Mouse (Mus musculus) kidney, adult 10 weeks (tissue): ENCODE measurements around the gene Usp17lc. TPM values are rescaled to one million over a fixed set of nuclear protein-coding genes. Genes with fewer than 3 reads are reported as not detected.

Experiments used
- polyA plus RNA-seq: library from polyadenylated mRNA; stranded (reverse); fragments of 350-450 nt; fragmentation: Illumina TruSeq; extraction: RNeasy Lipid Tissue Mini Kit (QIAGEN cat#74804); gene quantifications from one replicate; pipeline ENCODE4 v1.2.3, GENCODE M21; 2014; ENCODE audit warnings: low read depth, low replicate concordance

The Usp17lc gene
- not detected for polyA plus RNA-seq

GRCm38 (mm10) chr7:103414772-103415171 lies at the start of gene Usp17lc:
Gene Usp17lc, plus strand, starts transcription at chr7:103415072.

GRCm38 (mm10) chr7:103386077-103386476 lies 28.8 kb upstream of the Usp17lc start, which contains the start of gene Olfr603:
Gene Olfr603, minus strand, starts transcription at chr7:103386177.

GRCm38 (mm10) chr7:103445339-103445738 lies 30.5 kb downstream of the Usp17lc start, which contains the start of gene Olfr605:
Gene Olfr605, minus strand, starts transcription at chr7:103445439.

GRCm38 (mm10) chr7:103448746-103449145 lies 33.9 kb downstream of the Usp17lc start, which contains the start of gene Olfr606:
Gene Olfr606, plus strand, starts transcription at chr7:103449046.

Other genes with a start within 250 kb of the Usp17lc start
- gene Olfr591, start 236.7 kb upstream of the Usp17lc start, polyA plus RNA-seq = not detected
- not detected for gene Olfr592, start 230.3 kb upstream of the Usp17lc start, polyA plus RNA-seq
- not detected for gene Olfr593, start 203.2 kb upstream of the Usp17lc start, polyA plus RNA-seq
- gene Olfr594, start 198.1 kb upstream of the Usp17lc start, polyA plus RNA-seq = not detected
- not detected for gene Usp17ld, start 162.6 kb upstream of the Usp17lc start, polyA plus RNA-seq
- not detected for gene Olfr596, start 109.4 kb upstream of the Usp17lc start, polyA plus RNA-seq
- not detected for gene Olfr597, start 98.8 kb upstream of the Usp17lc start, polyA plus RNA-seq
- gene Olfr598, start 91.5 kb upstream of the Usp17lc start, polyA plus RNA-seq = not detected
- gene Olfr599, start 79.2 kb upstream of the Usp17lc start, polyA plus RNA-seq = not detected
- gene Olfr600, start 65.4 kb upstream of the Usp17lc start, polyA plus RNA-seq = not detected
- not detected for gene Olfr601, start 52.4 kb upstream of the Usp17lc start, polyA plus RNA-seq
- gene Olfr603, start 28.9 kb upstream of the Usp17lc start, polyA plus RNA-seq = not detected
- gene Olfr605, start 30.4 kb downstream of the Usp17lc start, polyA plus RNA-seq = not detected
- gene Olfr606, start 34.0 kb downstream of the Usp17lc start, polyA plus RNA-seq = not detected
- gene Olfr607, start 49.1 kb downstream of the Usp17lc start, polyA plus RNA-seq = not detected
- gene Olfr608, start 54.8 kb downstream of the Usp17lc start, polyA plus RNA-seq = not detected
- gene Olfr609, start 83.0 kb downstream of the Usp17lc start, polyA plus RNA-seq = not detected
- gene Olfr610, start 97.0 kb downstream of the Usp17lc start, polyA plus RNA-seq = not detected
- gene Olfr611, start 105.8 kb downstream of the Usp17lc start, polyA plus RNA-seq = not detected
- gene Olfr612, start 127.6 kb downstream of the Usp17lc start, polyA plus RNA-seq = not detected
- not detected for gene Olfr613, start 133.0 kb downstream of the Usp17lc start, polyA plus RNA-seq
- gene Olfr615, start 141.0 kb downstream of the Usp17lc start, polyA plus RNA-seq = not detected
- not detected for gene Olfr616, start 154.1 kb downstream of the Usp17lc start, polyA plus RNA-seq
- gene Olfr617, start 158.0 kb downstream of the Usp17lc start, polyA plus RNA-seq = not detected
- not detected for gene Olfr618, start 175.0 kb downstream of the Usp17lc start, polyA plus RNA-seq
- not detected for gene Olfr619, start 185.5 kb downstream of the Usp17lc start, polyA plus RNA-seq
- not detected for gene Olfr620, start 197.5 kb downstream of the Usp17lc start, polyA plus RNA-seq
- gene Olfr622, start 227.6 kb downstream of the Usp17lc start, polyA plus RNA-seq = not detected
- not detected for gene Olfr623, start 248.6 kb downstream of the Usp17lc start, polyA plus RNA-seq